Mouse (Mus musculus): ENCODE results near the gene Pgam2.
A peak's percentile ranks its signal among the peaks of the same experiment; 100 is the strongest.

Gene Pgam2

DNA sequence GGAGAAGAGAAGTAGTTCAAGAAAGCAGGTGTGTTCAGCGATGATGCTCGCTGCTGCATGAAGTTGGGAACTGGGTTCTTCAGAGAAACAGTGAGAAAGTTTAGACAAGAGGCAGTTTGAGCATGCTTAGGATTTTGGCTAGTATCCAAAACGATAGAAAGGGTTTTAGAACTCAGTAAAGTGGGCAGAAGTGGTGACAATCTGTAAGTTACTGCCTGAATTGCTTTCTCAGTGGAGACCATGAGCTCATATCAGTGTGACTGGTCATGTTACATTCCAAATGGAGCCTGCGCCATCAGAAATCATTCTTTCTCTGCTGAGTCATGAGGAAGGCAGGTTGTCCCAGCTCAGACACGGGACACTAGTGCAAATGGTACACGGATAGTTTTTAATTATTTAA lies 37.5 kb downstream of the Pgam2 start:
- no peak for DNase-seq (ENCODE audit: low read depth)

DNA sequence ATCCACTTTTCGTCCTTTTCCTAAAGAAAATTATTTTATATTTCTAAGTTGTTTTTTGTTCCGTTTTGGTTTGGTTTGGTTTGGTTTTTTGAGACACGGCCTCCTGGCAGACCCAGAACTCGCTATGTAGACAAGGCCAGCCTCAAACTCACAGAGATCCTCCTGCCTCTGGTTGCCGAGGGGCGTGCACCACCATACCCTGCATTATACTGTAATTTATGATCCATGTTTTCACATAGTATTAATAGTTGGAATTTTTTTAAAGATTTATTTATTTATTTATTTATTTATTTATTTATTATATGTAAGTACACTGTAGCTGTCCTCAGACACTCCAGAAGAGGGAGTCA lies 40.9 kb downstream of the Pgam2 start:
- no peak for DNase-seq (ENCODE audit: low read depth)

DNA sequence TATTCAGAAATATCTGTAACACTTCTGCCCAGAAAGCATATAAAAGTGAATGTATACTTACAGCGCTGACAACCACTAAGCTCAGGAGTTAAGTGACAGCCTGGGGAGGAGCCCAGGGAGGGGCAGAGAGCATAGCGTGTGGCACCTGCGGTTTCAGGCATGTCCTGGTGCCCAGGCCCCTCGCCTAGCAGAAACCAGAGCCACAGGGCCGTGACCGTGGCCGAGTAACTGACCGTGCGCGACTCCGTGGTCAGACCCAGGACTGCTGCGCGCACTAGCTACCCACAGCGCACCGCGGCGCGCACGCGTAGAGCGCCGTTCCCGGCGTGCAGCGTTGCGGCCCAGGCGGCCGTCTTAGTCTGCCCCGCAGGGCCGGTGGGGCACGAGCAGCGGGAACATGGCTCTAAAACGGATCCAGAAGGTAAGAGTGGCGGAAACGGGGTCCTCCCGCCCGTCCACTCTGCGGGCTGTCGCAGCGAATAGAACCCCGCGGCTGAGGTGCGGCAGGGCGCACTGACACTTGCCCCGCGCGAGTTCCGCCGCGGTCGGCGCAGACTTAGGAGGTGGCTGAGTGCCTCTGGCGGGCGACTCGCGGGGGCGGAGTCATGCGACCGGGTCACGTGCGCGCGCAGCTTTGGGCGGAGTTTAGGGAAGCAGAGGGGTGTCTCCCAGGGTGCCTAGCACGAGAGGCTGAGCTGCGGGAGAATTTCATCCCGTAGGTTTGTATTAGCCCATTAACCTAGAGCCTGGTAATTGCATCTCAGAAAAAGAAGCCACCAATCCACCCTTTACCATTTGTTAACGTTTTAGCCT lies 41.5 kb downstream of the Pgam2 start, which contains the start of gene Urgcp:
Urgcp (minus strand) TSS at position 557 of the 813 bp plus-strand sequence.
- peak; percentile 87 for DNase-seq (ENCODE audit: low read depth)

DNA sequence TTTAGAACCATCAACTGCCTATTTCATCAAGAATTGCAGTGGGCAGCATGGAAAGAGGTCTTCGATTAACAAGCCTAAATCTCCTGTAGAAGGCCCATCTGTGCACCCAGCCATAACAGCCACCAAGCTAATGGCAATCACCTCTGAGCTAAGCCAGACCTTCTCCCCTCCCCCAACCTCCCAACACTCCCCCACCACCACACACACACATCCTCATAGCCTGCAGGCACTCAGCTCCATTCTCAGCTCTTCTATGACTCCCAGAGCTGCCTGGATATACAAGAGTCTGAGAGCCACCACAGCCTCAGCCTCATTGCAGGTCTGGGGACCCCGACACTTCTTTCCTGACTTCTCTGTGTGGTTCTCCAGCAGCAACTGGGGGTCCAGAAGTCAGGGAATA lies 49.8 kb downstream of the Pgam2 start:
- no peak for DNase-seq (ENCODE audit: low read depth)

All from c-Kit-positive CD71-negative TER-119-negative erythroid progenitor cells, embryonic 14.5 days (primary cell).